Mouse (Mus musculus) adrenal gland (tissue): ENCODE results near the gene Pabpc4l.
"Not testable (repeated sequence)": the region's sequence is repeated elsewhere in the genome, so short reads cannot be mapped to it uniquely, and the experiment has no call there.

ENCODE experiments used
- intact Hi-C: fragments of 180-260 bp; cut with DNase I; formaldehyde crosslinking; loops from one replicate; pipeline ENCODE4 v1.15.1; 2025
- long read RNA-seq, 2 experiments: library from polyadenylated mRNA; unstranded; transcript quantifications; one replicate each; pipeline ENCODE4 v2.0.0; 2020; ENCODE audit warnings: borderline replicate concordance in 1 of 2; ENCODE audit not compliant: insufficient replicate concordance in 1 of 2

Pabpc4l gene
- long read RNA-seq, experiment 1, full-length matches to known transcripts = 2 of 2 reads
- long read RNA-seq, experiment 1, partial matches to known transcripts = 0 of 2 reads
- long read RNA-seq, experiment 1, other reads (novel, unspliced or antisense) = 0 of 2 reads
- long read RNA-seq, experiment 2, partial matches to known transcripts = 0 of 1 reads
- long read RNA-seq, experiment 2, other reads (novel, unspliced or antisense) = 1 of 1 reads

DNA sequence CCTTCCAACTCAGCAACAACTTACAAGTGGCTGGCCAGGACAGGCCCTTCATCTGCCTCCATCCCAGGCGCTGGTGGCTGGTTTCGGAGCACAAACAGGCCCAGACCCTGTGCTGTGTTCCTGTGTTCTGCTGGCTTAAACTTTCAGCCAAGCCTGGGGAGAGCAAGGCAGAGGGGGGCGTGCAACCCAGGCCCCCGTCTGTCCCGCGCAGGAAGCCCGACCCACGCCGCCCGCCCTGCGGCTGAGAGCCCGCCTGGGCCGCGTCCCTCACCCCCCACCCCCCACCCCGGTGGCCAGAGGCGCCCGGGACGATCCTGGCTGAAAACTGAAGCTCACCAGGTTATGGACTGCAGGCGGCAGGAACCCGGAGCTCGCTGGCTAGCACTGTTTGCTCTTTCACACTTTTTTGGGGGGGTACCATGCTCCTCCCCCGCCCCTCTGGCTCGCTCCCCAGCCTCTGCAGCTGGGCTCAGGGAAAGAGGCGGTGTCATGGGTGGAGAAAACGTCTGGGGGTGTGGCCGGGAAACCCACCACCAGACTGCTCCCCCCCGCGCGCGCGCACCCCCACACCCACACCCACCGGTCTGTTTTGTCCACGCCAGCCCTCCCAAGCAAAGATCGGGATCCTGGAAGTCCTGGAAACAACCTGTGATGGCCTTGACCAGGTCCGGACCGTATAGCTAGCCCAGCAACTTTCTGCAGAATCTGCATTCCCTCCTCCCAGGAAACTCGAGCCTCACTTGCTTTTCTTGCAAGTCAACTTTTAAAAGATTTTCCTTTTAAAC, at the start of gene Pabpc4l:
Pabpc4l (minus strand) TSS at position 739 of the 785 bp plus-strand sequence.
- intact Hi-C loops = no loop called here

GRCm38 (mm10) chr3:46490989-46491259, 42.9 kb upstream of the Pabpc4l start:
- intact Hi-C loops = no loop called here

DNA sequence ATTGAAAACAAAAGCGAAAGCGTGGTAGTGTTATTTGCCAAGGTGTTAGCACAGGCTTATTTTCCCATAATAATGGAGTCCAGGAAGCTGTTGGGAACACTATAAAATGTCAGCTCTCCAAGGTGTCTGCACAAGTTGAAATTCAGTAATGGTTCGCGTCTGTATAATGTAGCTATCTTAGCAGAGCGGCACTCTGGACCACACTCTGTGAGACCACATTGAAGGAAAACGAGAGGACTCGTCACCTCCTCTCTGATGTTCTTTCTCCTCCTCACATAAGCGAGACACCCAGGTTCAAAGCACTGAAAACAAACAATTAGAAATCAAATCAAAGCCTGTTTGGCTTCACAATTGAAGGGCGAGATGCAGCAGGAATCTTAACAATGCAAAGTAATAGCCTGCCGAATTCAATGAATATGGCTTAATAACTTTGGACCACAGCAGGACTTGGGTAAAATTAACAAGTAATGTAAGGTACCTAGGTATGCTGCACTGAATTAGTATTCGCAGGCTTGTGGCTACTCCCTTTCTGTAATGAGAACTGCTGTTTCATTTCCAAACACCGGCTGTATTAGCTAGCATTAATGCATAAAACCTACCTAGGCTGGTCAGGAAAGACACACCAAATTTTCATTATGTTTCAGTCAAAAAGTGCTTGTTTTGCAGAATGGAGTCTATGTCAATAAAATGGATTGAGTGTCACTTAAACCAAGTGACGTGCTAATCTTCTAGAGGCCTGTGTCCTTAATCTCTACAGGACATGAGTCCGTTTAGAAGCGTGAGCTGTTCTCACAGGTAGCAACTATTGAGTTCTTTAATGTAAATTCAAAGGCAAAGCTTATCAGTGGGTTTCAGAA, 42.3 kb upstream of the Pabpc4l start:
- intact Hi-C loops = no loop called here

GRCm38 (mm10) chr3:46486091-46486490, 38.1 kb upstream of the Pabpc4l start:
- intact Hi-C loops = not testable (repeated sequence)

DNA sequence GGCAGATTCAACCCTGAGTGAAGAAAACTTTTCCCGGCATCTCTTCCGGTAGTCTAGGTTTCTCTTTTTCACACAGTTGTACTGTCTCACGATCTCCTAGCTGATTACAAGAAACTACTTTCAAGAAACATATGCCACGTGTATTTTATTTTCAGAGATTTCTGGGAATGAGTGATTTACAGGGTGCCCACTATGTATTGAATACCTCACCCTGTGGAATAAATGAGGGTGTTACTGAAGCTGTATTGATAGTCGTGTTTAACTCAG, 180 bp upstream of the Pabpc4l start:
- intact Hi-C loops = no loop called here

GRCm38 (mm10) chr3:46431416-46431815, 16.6 kb downstream of the Pabpc4l start:
- intact Hi-C loops = no loop called here
